Mouse (Mus musculus) c-Kit-positive CD71-positive TER-119-negative erythroid progenitor cells, embryonic 14.5 days (primary cell): Measurements from ENCODE around the gene Map4k4.

ENCODE experiments used
- DNase-seq: peaks from one replicate; pipeline ENCODE4 v3.0.0-alpha.2; 2013; ENCODE audit warnings: low read depth

Map4k4 gene

DNA sequence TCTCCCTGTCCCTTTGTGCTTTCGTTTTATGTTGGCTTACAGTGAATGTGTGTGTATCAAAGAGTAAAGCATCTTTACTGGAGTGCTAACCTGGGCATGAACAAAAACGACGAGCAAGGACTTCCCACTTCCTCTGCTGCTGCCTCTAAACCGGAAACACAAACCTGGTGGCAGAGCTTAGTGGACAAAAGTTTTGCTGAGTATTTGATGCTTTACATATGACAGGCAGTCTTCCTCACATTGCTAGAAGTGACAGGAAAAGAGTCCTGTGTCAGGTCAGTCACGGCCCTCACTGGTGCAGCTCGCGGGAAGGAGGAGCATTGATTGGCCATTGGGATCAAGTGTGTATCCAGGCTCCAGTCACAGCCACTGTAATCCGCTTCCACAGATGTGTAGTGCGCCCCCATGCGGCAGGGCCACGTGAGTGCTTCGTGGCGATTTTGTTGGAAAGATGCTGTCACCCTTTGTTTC, 35.7 kb downstream of the Map4k4 start:
- peak; percentile 85 for DNase-seq

DNA sequence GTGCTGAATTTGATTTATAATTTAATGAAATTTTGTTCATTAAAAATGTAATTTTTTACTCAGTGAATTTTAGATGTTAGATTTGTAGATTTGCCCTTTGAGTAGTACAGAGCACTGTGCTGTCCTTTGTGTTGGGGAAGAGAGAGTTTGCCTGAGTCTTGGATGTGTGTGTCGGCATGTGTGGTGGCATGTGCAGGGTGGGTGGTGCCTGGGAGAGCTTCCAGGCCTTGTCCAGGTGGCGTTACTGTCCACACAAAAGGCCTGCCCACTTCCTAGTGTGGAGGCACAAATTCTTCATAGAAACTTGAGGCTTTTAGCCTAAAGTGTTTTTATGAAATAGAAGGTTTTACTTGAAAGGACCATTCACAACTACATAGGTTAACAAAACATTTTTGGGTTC, 36.2 kb downstream of the Map4k4 start:
- DNase-seq = no peak

DNA sequence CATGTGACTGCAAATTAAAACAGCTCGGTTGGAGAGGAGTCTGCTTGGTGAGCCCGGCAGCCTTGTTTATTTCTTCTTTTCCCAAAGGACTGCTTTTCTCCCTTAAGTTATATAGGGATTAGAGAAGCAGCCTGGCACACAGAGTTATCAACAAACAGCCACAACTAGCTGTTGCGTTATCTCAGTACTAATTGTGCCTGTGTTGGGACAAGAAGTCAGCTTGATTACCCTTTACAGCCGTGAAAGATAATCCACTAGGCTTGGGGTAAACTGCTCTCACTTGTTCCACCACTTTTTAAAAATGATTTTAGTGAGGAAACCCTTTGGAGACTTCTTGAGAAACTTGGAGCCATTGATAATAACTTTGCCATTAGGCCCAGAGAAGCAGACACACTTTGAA, 36.9 kb downstream of the Map4k4 start:
- peak; percentile 52 for DNase-seq

DNA sequence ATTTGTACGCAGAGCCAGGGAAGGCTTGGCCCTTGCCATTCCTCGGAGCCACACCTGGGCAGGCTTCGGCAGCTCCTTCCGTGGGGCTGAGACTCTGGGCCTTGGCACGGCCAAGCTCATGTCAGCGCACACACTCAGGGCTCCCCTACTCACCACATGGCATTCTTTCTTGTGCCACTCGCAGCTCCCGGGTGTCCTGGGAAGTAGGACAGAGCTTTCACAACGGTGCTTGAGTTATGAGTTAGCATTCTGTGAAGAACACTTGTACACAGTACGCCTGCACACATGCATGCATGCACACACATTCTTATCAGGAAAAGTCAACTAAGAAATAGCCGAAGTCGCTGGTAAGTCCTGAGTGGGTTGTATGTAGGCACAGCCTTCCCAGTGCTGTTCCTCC, 38.7 kb downstream of the Map4k4 start:
- DNase-seq = no peak

DNA sequence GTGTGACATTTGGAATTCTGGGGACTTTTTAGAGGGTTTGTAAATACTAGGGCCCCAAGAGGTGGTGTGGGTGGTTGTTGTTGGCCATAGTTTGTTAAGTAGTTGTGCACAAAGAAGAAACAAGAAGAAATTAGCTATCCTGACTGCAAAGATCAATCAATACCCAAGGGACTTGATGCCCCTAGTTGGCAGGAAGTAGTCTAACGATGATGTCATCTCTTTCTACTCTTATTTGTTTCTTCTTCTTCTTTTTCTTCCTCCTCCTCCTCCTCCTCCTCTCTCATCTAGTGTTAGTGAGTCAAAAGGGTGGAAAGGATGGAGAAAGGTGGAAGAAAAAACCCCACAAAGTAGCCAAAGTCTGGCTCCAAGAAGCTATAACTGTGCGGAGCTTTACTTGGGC, 39.6 kb downstream of the Map4k4 start:
- DNase-seq = no peak

DNA sequence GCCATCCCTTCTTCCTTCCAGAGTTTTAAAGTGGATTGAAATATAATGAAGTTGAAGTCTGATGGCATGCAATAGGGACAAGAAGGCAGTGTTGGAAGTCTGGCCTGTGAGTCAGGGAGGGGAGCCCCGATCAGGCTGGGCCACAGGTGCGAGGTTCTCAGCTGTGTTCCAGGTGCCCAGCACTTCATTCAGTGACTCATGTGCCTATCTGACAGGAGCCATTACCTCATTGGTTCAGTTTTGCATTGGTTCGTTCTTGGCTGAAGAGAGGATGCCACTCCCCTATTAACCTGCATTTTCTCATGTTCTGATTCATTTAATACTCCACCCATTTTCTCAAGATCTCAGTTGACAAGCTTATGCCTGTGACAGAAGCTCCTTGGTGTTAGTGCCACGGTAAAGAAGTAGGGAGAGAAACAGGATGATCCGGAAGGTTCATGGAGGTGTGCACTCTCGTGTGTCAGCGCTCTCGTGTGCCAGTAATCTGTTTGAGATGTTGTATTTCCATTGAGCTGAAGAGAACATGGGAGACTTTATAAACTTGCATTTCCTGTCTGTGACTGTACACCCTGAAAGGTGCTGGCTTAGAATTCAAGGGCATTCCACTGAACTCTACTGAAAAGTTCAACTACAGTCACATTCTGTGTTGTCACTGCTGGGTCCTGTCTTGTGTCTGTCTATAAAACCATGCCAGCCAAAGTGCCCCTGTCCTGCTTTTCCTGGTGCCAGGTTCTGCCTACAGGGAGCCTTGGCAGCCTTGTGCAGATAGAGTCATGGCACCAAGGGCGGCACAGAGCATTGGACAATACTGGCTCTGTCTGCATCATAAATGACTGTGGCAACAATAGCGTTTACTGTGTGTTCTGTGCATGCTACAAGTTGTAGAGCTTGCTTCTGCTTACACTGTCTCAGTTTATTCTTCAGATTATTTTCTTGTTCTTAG, 40.8 kb downstream of the Map4k4 start:
- DNase-seq = no peak

DNA sequence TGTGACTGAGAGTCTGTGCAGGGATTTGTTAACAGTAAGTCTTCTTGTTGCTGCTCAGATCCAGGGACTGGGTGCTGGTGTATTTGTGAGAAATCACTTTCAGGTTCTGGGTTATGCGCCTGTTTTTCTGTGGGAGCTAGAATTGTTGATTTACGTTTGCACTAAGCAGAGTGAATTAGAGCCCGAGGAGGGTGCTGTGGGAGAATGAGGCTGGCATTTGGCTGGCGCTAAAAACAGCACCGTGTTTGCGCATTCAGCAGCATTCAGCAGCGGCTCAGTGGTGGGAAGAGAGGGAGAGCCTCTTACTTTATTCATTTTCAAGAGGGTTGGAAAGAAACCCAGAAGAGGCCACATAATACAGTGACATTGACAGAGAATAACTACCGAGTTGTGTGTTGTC, 42.2 kb downstream of the Map4k4 start:
- no peak for DNase-seq

DNA sequence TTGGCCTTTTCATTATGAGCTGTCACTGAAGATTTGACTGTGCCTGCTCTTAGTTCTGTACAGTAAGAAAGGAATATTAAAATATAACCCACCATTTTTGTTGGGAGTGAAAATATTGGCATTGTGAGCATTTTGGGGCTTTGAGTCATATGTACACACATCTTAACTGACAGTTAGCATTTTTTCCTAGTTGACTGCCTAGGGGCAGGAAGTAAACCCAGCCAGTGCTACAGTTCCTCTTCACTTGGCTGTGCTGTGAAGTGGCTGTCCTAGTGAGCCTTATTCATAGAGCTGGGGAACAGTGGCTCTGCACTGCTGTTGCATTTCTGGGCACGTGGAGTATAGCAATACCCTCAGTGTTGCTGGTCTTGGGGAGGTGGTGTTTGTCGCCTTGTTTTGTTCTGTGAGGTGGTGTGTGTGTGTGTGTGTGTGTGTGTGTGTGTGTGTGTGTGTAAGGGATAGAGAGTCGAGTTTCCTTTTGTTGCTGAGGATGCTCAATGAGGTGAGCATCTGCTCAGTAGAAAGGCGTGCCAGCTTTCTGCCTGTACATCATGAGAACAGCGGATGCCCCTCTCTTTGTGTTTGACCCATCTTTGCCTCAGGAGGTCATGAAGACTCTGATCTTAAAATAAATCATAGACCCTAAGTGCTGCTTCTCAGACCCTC, 43.7 kb downstream of the Map4k4 start:
- DNase-seq = no peak

DNA sequence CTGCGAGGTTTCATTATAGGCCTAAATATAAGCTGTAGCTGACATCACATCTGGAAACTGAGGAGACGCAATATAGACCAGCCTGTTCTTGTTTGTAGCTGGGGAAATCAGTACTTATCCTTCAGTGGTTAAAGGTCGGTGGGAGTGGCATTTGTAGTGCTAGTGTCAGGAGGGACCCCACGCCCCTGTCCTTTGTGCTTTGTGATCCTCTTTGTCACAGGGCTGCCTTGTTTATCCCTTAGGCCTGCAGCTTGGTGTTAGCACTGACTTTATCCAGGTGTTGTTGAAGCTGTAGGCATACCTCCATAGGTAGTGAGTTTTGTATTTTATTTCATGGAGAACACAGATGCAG, 44.2 kb downstream of the Map4k4 start:
- DNase-seq = no peak

DNA sequence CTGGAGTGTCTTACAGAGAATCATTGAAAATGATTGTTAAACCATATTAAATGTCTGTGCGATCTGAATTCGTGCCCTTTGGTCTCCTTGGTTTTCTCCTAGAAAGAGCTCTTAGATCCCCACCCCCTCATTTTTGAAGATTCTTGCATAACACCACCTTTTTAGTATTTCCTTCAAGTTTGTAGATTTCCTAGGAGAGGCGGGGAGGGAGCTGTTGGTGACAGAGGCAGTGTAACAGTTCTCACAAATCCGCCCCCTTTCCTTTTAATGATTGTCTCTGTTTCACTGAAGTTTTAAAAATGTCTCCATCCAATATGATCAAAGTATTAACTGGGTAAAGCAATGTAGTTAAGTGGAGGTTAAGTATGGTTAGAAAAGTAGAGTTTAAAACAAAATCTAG, 45.7 kb downstream of the Map4k4 start:
- no peak for DNase-seq

DNA sequence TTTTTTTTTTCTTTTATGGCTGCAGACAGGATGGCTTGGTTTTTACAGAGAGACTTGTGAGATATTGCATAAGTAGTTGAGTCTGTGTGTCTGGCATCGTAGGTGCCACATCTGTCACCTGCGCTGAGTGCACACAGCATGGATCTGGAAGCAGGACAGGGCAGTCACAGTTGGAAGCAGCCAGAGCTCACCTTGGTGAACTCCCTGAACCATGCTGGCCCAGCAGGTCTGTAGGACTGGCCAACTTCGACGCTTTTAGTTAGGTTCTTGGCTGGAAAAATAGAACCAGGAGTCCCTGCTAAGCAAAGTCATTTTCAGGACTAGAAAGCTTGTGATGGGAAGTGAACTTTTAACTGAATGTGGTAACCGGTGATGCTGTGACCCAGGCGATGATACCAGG, 46.5 kb downstream of the Map4k4 start:
- no peak for DNase-seq

DNA sequence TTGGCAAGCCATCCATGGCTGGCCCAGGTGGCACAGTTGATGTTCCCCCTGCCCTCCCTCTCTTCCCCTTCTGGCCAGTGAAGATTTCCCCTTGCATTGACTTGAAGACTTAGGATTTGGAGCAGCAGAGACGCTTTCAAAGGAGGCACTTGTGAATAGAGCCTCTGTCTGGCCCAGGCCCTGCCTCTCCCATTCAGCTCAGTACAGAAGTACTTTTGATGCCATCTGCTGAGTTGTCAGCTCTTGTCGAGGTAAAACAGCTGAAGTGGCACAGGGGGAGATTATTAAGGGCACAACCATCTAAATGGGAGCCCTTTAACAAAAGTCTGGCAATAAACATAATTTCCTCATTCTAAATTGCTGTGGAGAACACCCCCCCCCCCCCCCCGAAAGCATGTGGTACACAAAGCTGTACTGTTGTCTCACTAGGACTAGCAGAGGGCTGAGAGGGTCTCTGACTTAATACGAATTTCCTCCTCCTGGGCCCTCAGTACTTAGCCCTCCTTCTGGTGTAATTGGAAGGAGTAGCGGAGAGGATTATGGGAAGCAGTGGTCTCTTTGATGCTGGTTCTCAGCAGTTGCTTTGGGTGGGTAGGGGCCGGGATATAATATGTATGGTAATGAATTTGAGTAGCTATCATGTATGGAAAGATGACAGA, 47.1 kb downstream of the Map4k4 start:
- DNase-seq = no peak

DNA sequence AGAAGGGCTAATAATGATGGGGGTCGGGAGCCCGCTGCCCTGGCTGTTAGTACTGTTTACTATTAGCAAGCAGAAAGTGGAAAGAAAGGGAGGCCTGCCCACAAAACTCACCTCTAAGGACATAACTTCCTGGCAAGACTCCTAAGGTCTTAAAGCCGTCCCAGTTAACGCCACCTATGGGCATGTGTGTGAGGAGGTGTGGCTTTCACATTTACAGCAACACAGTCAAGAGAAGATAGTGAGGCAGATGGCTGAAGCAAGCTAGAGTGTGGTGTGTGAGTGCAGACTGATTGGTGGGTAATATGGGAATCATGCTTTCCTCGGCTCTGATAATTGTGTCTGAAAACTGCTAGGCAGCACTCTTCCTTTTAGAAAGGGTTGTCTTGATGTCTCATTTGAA, 48.5 kb downstream of the Map4k4 start:
- DNase-seq = no peak

DNA sequence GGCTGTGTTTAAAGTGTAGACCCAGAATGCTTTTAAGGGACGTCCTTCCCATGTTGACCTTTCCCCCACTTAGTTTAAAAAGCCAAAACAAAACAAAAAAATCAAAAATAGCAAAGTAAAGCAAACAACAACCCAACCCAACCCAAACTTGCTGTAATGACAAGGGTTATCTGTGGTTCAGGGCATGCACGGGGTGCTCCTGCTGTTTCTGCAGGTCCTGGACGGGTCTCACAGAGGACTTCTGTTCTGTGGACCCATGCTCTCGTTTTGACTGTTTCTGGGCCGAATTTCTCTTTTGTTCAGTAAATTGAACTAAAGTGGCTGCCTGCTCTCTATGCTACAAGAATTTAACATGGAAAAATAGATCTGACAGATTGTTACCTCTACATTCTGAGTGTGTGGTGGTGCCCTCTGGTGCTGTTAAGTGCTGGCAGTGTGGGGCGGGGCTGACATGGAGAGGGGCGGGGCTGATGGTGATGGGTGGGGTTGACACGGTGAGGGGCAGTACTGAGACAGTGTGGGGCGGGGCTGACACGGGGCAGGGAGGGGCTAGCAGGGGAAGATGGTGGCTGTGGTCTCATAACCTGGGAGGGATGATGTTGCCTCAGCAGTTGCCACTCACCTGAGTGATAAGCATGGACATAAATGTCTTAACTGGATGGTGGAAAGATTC, 49.2 kb downstream of the Map4k4 start:
- DNase-seq = no peak

DNA sequence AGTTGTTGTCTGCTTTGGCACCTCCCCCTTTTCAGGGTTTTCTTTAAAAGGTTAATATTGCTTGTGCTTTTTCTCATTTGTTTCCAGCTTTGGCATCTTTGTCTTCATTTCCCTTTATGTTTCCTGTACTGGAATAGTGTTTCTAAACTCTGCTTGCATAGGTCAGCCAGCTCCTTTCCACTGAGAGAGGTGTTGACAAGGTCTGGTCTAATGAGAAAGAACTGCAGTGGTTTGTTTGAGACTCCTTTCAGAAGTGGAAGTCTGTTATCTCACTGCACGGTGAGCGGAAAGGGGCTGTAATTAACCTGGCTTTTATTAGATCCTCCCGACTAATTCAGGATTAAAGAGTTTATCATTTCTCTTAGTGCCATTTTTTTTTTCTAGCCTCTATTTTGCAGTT, 49.9 kb downstream of the Map4k4 start:
- no peak for DNase-seq

DNA sequence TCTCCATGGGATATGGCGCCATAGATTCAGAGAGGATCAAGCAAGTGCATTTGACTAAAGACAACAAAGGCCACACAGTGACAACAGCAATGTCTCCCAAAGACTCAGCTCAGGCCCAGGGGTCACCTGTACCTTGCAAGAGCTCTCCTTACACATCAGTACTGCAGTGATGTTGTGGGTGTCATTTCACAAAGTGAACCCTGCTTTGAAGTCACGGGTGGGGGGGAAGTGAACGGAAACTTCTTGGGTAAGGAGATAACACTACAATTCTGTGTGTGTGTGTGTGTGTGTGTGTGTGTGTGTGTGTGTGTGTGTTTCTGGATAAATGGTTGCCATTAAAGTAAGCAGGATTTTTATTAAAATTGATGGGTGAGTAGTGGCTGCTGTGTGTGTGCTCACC, 53.9 kb downstream of the Map4k4 start:
- no peak for DNase-seq

DNA sequence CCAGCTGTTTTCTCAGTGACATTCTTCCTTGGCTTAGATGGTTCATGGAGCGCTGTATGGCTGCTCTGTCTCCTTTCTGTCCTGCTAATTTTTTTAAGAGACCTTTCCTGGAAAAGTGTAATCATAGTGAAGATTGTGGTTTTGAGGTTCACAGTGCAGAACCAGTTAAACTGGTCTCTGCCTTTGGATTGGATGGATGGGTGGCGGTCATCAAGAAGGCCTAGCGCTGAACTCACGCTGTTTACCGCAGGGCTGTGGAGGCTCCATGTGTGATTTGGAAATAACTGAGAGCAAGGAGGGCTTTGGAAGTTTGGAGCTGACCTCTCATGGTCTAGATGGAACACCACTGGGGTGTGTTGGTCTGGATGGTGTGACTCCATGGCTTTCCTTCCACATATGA, 56.0 kb downstream of the Map4k4 start:
- DNase-seq = no peak

DNA sequence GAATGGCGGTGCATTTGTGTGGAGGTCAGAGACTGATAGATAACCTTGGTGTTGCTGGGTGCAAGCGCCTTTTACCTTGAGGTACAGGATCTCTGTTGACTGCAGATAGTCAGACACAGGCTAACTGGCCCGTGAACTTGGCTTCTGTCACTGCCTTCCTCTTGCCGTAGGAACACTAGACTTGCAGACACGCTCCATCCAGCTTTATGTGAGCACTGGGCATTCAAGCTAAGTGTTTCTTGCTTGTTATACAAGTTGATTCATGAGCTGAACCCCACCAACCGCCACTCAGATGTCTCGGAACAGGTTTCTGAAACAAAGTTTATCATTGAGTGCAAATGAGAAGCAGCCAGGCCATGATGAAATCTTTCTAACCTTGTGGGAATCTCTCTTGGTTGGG, 57.3 kb downstream of the Map4k4 start:
- DNase-seq = no peak

DNA sequence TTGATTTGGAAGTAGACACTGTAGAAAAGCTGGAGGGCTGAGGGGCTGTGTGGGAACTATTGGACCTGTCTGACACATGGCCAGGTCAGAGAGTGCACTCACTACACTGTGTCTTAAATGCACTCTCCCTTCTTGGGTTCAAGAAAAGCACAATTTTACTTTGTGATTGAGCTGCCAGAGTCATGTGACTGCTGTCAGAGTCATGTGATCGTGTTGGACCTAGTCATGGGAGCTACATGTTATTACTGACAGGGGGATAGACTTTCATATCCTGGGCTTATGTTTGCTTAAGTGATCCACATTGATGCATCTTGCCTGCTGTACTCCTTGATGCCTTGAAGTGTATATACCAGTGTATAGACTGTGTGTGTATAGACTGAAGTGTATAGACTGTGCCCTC, 59.9 kb downstream of the Map4k4 start:
- no peak for DNase-seq

DNA sequence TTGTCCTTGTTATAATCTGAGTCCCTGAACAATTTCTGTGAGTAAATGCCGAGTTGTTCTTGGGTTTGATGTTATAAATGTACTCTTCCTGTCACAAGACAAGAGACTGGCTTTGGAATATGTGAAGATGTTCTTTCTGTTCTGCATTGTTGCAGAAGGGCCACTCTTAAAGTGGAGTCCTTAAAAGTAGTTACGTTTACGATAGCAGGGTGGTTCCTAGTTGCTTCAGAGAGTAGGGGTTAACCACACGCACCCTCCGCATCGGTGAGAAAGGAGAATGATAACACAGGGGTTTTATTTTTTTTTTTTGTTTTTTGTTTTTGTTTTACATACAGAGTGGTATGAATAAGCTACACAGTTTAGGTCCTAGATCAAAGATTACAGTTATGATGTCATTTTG, 60.4 kb downstream of the Map4k4 start:
- no peak for DNase-seq

DNA sequence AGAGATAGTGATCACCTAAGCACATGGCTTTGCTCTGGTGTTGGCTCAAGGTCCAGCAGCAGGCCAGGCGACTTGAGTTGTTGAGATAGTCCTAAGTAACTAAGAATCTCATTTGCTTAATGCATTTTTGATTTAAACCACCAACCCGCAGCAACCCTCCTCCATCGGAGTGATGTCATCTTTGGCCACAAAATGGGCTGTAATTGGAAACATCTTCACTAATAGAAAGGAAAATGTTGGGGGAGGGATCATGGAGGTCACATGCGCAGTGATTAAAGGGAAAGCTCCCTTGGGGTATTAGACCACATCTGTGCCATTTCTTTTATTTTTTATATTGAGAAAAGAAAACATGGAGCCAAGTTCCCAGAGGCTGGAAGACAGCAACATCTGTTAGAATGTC, 61.6 kb downstream of the Map4k4 start:
- no peak for DNase-seq

DNA sequence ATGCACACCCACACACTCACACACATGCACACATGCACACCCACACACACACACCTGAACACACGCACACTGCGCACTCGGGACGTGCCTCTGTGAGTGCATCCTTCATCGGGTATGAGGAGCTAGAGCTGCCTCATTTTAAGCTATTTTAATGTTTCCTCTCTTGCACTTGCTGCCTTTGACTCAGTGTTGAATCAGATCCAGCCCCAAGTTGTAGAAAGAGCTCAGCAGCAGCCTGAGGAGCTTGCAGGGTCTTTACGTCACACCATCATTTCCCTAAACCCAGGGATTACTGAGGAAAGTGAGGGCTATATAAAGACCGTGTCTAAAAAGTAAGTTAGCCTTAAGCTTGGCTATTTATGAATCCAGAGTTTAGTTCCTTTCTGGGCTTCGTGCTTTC, 62.1 kb downstream of the Map4k4 start:
- no peak for DNase-seq

DNA sequence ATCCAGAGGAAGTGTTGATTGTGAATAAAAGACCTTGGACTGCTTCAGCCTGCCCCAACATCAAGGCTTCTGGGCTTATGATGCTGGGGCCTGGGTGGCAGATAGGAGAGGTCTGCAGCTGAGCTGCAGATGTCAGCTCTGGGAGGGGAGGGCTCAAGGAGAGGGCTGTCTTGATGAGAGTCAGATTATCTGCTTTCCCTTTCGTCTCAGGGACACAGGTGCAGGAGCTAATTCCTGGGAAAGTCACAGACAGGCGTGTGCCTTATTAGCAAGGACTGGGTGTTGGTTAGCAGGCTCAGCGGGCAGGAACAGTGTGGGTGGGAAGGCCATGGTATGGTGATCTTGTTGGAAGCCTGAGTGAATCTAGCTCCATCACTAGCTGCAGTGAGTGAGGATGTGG, 63.1 kb downstream of the Map4k4 start:
- DNase-seq = no peak
